Mouse (Mus musculus) right cerebral cortex, postnatal 14 days (tissue): ENCODE measurements around the gene Fam166b.

Experiments used
- DNase-seq: peaks from one replicate; pipeline ENCODE4 v3.0.0; 2022

Fam166b gene

GRCm38 (mm10) chr4:43428946-43429345, at the start of gene Fam166b:
Gene Fam166b, minus strand, starts transcription at chr4:43429134.
- DNase-seq, result no peak

DNA sequence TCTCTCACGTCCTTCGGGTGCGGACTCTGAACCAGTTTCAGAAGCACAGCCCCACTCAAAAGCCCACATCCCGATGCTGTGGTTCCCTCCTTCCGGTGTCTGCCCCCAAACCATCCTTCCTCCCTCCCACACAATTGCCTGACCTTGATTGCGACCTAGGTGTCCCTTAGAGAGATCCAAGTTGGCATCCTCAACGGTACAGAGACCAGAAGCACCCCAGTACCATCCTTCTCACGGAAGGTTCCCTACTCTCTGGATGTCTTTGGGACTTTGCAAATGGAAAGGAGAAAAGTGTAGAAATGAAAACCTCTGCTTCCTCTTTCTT, 49.6 kb upstream of the Fam166b start:
- no peak for DNase-seq

GRCm38 (mm10) chr4:43477857-43478533, 49.1 kb upstream of the Fam166b start:
- DNase-seq, result peak; percentile 81

DNA sequence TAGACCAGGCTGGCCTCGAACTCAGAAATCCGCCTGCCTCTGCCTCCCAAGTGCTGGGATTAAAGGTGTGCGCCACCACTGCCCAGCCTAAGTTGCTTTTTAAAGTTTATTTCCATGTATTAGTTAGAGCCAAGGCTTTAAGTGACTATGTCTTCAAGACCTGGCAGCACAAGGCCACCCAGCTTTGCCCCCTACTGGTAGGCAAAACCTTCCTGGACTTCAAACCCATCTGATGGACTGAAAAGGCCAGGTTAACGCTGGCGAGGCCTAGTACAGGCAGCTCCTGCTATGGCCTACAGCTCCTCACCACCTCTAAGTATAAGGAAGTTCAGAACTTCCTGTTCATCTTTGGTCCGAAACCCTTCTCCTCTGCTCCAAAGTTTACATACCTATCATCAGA, 47.7 kb upstream of the Fam166b start:
- DNase-seq, result no peak

- DNase-seq, result no peak
These were observed 44.7 kb upstream of the Fam166b start for GRCm38 (mm10) chr4:43473636-43474035.

GRCm38 (mm10) chr4:43470301-43470700, 41.4 kb upstream of the Fam166b start:
- DNase-seq, result no peak

- no peak for DNase-seq
These were observed 37.9 kb upstream of the Fam166b start for GRCm38 (mm10) chr4:43466872-43467271.

GRCm38 (mm10) chr4:43465935-43466334, 37.0 kb upstream of the Fam166b start:
- DNase-seq, result no peak

- no peak for DNase-seq
These were observed 34.2 kb upstream of the Fam166b start for GRCm38 (mm10) chr4:43463102-43463501.

- DNase-seq, result no peak
These were observed 28.2 kb upstream of the Fam166b start for GRCm38 (mm10) chr4:43457124-43457523.

- no peak for DNase-seq
These were observed 27.5 kb upstream of the Fam166b start for GRCm38 (mm10) chr4:43456470-43456869.

DNA sequence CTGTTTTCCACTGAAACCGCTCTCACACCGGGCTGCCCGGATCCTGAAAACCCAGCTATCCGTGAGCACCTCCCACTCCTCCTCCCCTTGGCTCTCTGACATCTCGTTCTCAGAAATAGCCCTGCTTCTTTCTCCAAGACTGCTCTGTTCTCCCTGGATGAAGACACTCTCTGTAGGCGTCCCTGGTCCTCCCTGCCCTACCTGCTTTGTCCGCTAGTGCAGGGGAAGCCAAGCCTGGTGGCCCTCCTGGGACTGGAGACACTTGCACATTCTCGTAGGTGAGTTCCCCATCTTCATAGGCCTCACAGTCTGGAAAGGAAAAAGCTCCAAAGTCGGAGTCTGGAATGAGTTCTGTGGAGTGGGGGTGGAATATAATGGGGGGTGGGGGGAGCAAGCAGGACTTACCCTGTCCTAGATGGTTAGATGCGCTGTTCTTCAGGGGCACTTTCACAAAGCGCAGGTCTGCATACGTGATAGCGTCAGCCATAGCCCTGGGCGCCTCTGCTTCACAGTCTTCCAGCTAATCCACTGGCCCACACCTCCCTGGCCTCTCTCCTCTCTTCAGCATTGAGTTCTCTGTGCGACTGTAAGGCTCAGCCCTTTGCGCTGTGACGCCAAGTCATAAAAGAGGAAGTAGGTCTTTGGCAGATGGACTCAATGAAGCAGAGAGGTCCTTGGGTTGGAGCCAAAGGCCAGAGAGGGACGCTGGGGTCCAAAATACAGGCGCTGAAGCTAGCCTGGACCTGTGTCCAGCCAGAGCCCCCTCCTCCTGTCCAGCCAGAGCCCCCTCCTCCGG, 25.3 kb upstream of the Fam166b start, which contains the start of gene Cd72:
Gene Cd72, minus strand, starts transcription at position 588 of the 796 bp plus-strand sequence.
- no peak for DNase-seq

DNA sequence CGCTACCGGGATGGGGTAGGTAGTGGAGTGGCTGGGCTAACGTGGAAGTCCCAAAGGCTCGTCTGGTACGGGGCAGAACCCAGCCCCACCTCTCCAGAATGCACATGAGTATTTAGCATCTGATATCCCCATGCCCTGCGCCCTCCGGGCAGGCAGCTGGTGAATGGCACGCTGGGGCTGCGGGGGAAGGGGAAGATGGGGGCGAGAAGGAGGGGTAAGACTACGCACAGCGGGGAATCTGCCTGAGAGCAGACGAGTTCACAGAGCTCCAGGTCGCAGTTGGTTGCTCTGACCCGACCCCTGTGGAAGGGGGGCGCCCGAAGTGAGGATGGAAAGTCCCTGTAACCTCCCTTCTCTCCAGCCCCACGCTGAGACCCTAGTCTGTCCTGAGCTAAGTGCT, 24.5 kb upstream of the Fam166b start:
- no peak for DNase-seq

GRCm38 (mm10) chr4:43452315-43452714, 23.4 kb upstream of the Fam166b start:
- DNase-seq, result no peak

- no peak for DNase-seq
These were observed 19.6 kb upstream of the Fam166b start for GRCm38 (mm10) chr4:43448554-43448953.

- no peak for DNase-seq
These were observed 18.3 kb upstream of the Fam166b start for GRCm38 (mm10) chr4:43447251-43447650.

- DNase-seq, result no peak
These were observed 14.6 kb upstream of the Fam166b start for GRCm38 (mm10) chr4:43443511-43443910.

DNA sequence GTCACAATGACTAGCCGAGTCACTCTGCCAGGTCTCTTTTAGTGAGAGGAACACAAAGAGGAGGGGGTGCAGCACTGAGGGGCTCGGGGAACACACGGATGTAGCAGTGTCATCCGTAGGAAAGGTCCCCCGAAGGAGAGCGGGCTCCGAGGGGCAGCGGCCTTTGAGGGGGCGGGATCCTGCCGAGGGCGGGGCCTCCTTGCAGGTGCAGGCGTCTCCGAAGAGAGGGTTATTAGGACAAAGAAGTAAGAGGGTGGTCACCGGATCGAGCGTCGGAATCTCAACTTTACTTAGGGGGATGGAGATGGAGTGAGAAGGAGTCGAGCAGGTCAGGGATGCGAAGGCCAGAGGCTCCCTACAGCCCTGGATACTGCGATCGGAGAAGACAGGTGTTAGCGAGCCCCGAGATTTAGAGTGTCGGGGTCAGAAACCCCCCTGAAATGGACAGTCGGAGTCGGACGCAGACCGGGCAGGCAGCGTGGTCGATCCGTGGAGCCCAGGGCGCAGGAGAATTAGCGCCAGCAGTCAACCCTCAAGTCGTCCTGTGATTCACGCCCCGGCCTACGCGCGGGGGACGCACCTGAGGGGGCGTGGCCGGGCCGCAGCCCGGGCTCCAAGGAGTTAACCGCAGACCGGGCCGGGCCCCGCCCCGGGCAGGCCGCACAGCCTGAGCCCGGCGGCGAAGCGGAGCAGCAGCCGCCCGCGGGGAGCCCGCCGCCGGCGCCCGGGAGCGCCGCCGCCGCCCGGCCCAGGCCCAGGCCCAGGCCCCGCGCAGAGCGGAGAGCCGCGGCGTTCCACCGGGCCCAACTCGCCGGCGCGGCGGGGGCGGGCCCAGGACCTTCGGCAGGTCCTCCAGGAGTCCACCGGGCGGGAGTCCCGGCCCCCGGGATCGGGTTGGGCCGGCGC, 13.8 kb upstream of the Fam166b start:
- peak; percentile 69 for DNase-seq

GRCm38 (mm10) chr4:43442044-43442443, 13.1 kb upstream of the Fam166b start:
- DNase-seq, result peak; percentile 99

DNA sequence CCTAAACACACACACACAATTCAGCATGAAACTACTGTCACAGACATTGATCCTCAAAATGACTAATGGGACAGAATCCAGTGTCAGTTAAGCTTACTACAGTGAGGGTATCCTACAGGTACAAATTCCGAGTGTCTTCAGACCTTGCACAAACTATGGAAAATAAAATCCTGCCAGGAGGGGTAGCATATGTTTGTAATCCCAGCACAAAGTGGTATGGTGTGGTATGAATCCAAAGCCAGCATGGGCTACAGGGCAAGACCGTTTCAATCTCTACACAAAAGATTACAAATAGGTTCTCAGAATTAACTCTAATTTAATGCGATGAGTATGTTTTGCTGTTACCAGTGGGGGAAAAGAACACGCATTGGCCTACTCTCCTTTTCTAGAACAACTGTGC, 12.7 kb upstream of the Fam166b start, which contains the start of gene Tesk1:
Gene Tesk1, plus strand, starts transcription at position 301 of the 400 bp plus-strand sequence.
- no peak for DNase-seq

- DNase-seq, result no peak
These were observed 3.9 kb upstream of the Fam166b start for GRCm38 (mm10) chr4:43432832-43433231.

DNA sequence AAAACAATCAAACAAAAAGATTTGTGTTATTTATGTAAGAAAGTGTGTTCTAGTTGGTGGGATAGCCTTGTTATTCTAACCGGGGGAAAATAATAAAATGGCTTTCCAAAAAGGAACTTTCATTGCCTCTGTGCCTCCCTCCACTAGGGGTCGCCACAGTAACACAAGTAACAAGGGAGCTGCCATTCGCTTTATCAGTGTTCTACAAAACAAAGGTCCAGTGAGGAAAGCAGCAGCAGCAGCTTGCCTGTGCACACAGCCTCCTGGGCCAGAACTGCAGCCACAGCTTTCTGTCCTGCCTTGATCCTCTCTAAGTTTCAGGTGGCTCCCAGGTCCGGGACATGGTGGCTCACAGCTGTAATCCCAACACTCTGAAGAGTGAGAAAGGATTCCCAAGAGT, 2.8 kb upstream of the Fam166b start:
- DNase-seq, result peak; percentile 89

- DNase-seq, result no peak
These were observed 613 bp downstream of the Fam166b start for GRCm38 (mm10) chr4:43428180-43428861.
